Mouse (Mus musculus) urinary bladder, postnatal 10 days (tissue): ENCODE results near the gene Cbln3.

Source experiments
- DNase-seq: peaks from one replicate; pipeline ENCODE4 v3.0.0; 2022; ENCODE audit warnings: low spot score

Cbln3 gene

GRCm38 (mm10) chr14:55879623-55880022 is 4.6 kb downstream of the Cbln3 start:
- peak; percentile 36 for DNase-seq

DNA sequence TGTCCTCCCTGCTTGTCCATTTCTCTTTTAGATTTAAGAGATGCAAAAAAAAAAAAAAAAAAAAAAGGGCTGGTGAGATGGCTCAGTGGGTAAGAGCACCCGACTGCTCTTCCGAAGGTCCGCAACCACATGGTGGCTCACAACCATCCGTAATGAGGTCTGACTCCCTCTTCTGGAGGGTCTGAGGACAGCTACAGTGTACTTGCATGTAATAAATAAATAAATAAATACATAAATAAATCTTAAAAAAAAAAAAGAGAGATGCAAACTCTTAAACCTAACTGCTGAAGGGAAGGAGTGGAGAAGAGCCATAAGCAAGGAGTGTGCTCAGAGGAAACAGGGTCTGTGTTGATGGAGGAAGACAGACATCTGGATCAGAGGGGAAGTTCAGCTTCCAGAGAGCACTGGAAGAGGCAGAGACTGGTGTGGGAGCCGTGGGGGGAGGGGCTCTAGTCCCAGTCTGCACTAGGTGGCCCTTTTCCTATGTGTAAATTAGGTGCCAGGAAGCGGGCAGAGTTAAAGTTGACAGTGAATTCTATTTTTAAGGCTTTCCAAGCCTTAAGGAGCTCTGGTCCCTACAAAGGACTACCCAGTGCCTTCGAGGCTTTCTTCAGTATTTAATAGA is 5.8 kb downstream of the Cbln3 start:
- DNase-seq: no peak

- DNase-seq: no peak
Observed at GRCm38 (mm10) chr14:55877469-55878315, 6.5 kb downstream of the Cbln3 start.

- DNase-seq: no peak
Observed at GRCm38 (mm10) chr14:55873714-55874683, 10.2 kb downstream of the Cbln3 start.

DNA sequence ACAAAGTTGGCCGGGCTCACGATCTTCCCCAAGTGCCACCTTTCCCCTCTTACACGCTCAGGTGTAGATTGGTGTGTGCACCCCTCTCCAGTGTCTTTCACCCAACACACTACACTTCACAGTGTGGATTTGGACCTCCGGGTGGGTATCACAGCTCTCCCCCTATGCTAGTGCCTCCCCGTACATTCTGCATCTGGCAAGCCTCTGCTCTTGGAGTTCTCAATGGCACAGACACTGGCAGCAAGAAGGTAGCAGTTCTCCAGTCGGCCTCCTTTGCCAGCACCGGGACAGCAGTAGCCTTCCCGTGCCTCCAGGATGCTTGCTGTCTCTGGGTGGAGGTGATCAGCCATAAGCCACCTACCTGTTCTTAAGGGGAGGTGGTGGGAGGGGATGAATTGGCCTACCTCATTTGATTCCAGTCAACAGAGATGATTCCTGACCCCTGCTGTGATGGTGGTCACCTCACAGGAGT is 10.9 kb downstream of the Cbln3 start:
- no peak for DNase-seq

DNA sequence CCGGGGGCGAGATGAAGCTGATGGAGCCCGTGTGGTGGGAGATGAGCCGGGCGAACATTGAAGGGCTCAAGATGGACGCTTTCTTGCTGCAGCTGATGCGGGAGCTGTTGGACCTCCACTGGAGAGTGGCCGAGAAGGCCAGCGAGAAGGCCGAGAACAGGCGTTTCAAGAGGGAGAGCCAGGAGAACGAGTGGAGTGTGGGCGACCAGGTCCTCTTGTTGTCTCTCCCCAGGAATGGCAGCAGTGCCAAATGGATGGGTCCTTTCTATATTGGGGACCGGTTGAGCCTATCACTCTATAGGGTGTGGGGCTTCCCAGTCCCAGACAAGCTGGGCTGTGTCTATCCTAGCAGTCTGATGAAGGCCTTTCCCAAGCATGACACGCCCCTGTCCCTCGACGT is 11.6 kb downstream of the Cbln3 start:
- DNase-seq: no peak

- no peak for DNase-seq
Observed at GRCm38 (mm10) chr14:55872039-55872438, 12.2 kb downstream of the Cbln3 start.

- no peak for DNase-seq
Observed at GRCm38 (mm10) chr14:55869538-55869937, 14.7 kb downstream of the Cbln3 start.

GRCm38 (mm10) chr14:55868230-55869026 is 15.8 kb downstream of the Cbln3 start:
- no peak for DNase-seq

GRCm38 (mm10) chr14:55866962-55867361 is 17.2 kb downstream of the Cbln3 start:
- no peak for DNase-seq

- DNase-seq: no peak
Observed at GRCm38 (mm10) chr14:55863773-55864172, 20.4 kb downstream of the Cbln3 start.

- DNase-seq: no peak
Observed at GRCm38 (mm10) chr14:55862970-55863369, 21.2 kb downstream of the Cbln3 start.

- DNase-seq: no peak
Observed at GRCm38 (mm10) chr14:55862186-55862585, 22.0 kb downstream of the Cbln3 start.

DNA sequence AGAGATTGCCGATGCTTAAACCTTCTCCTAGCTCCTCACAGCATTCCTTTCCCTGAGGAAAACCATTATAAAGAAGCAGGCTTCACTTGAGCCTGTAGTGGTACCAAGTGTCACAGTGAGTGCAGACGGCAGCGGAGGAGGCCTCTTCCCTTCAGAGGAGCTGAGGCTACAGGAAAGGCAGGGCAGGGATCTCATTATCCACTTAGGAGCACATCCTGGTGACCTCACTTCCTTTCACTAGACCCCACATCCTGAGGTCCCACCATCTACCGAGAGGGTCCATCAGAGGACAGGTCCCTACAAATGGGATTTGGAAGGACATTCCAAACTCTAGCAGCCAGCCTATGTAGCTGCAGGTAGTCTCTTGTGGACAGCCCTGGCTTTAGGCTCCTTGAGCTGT is 26.6 kb downstream of the Cbln3 start:
- DNase-seq: no peak

DNA sequence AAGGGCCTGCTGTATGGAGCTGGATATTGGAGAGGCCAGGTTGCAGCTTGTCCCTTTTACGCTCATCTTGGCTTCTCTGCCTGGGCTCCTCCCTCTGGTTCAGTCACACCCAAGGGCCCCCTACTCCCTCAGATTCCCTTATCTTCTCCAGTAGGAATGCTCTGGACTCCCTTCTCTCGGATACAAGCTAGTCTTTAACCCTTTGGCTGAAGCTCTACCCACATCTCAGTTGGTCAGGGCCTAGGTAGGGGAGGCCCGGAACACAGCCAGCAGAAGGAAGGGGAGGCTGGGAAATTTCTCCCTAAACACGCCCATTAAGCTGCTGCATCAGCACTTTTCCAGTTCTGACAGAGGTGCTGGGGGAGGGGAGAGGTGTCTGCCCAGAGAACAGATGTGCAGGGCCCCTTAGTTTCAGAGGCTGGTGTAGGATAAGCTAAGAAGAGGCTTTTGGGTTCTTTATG is 29.1 kb downstream of the Cbln3 start:
- DNase-seq: no peak

- no peak for DNase-seq
Observed at GRCm38 (mm10) chr14:55854406-55855100, 29.6 kb downstream of the Cbln3 start.

- no peak for DNase-seq
Observed at GRCm38 (mm10) chr14:55853621-55854285, 30.4 kb downstream of the Cbln3 start, which contains the start of gene Nynrin. TSS of gene Nynrin (plus strand) at chr14:55854010.

GRCm38 (mm10) chr14:55852646-55853551 is 31.3 kb downstream of the Cbln3 start:
- no peak for DNase-seq

- no peak for DNase-seq
Observed at GRCm38 (mm10) chr14:55850885-55851284, 33.3 kb downstream of the Cbln3 start.
